Mouse (Mus musculus) myocyte (in vitro differentiated cells): ENCODE measurements around the gene Plekhh2. TPM values are rescaled to one million over a fixed set of nuclear protein-coding genes. Genes with fewer than 3 reads are reported as not detected.

Experiments used
- H3K27me3 ChIP-seq: one replicate; pipeline ENCODE4 v1.6.1; 2011; ENCODE audit not compliant: control insufficient read depth, insufficient read depth, insufficient read length
- H3K36me3 ChIP-seq: one replicate; pipeline ENCODE4 v1.6.1; 2011; ENCODE audit not compliant: control insufficient read depth, insufficient read depth
- H3K4me2 ChIP-seq: one replicate; pipeline ENCODE4 v1.6.1; 2011; ENCODE audit warnings: low read depth, control low read depth
- H3K4me3 ChIP-seq: one replicate; pipeline ENCODE4 v1.5.1; 2011; ENCODE audit warnings: mild to moderate bottlenecking, control low read depth, moderate library complexity
- H3K79me2 ChIP-seq: one replicate; pipeline ENCODE4 v1.6.1; 2011; ENCODE audit not compliant: control insufficient read depth, insufficient read depth
- H3ac ChIP-seq: one replicate; pipeline ENCODE4 v1.6.1; 2011; ENCODE audit not compliant: control insufficient read depth, insufficient read length
- CEBPB ChIP-seq: IDR thresholded peaks from 2 replicates; pipeline ENCODE4 v1.6.1; 2011; ENCODE audit warnings: mild to moderate bottlenecking, moderate library complexity; ENCODE audit not compliant: poor library complexity, insufficient read depth, severe bottlenecking
- E2F4 ChIP-seq: IDR thresholded peaks from one replicate; pipeline ENCODE4 v1.6.1; 2011; ENCODE audit warnings: mild to moderate bottlenecking, control low read depth, moderate library complexity; ENCODE audit not compliant: insufficient read depth
- MAX ChIP-seq: IDR thresholded peaks from one replicate; pipeline ENCODE4 v1.6.1; 2011; ENCODE audit warnings: low read depth, mild to moderate bottlenecking, control low read depth
- MYOD1 ChIP-seq, 3 experiments: IDR thresholded peaks; one replicate each; pipeline ENCODE4 v1.6.1; 2011; ENCODE audit warnings: control low read depth in 2 of 3, low read depth in 2 of 3, mild to moderate bottlenecking in 2 of 3, moderate library complexity in 1 of 3; ENCODE audit not compliant: insufficient read length in 2 of 3, control insufficient read depth in 1 of 3
- MYOG ChIP-seq, 3 experiments: IDR thresholded peaks; one replicate each; pipeline ENCODE4 v1.6.1; 2011; ENCODE audit warnings: control low read depth in 2 of 3, low read depth in 2 of 3, mild to moderate bottlenecking in 2 of 3; ENCODE audit not compliant: insufficient read length in 2 of 3, control insufficient read depth in 1 of 3, insufficient read depth in 1 of 3
- POLR2A ChIP-seq: IDR thresholded peaks from one replicate; pipeline ENCODE4 v1.6.1; 2011; ENCODE audit warnings: low read depth, mild to moderate bottlenecking, control low read depth, moderate library complexity; ENCODE audit not compliant: insufficient read length
- POLR2AphosphoS2 ChIP-seq: IDR thresholded peaks from one replicate; pipeline ENCODE4 v1.6.1; 2011; ENCODE audit warnings: low read depth, control low read depth; ENCODE audit not compliant: insufficient read length
- REST ChIP-seq: IDR thresholded peaks from one replicate; pipeline ENCODE4 v1.6.1; 2011; ENCODE audit warnings: mild to moderate bottlenecking, control low read depth, moderate library complexity; ENCODE audit not compliant: insufficient read depth, insufficient read length
- SRF ChIP-seq: IDR thresholded peaks from one replicate; pipeline ENCODE4 v1.6.1; 2011; ENCODE audit warnings: low read depth; ENCODE audit not compliant: control insufficient read depth, insufficient read length
- TCF12 ChIP-seq: IDR thresholded peaks from one replicate; pipeline ENCODE4 v1.6.1; 2011; ENCODE audit warnings: mild to moderate bottlenecking, control low read depth; ENCODE audit not compliant: poor library complexity, insufficient read depth, severe bottlenecking
- TCF3 ChIP-seq: IDR thresholded peaks from one replicate; pipeline ENCODE4 v1.6.1; 2011; ENCODE audit warnings: low read depth, control low read depth; ENCODE audit not compliant: insufficient read length
- USF1 ChIP-seq: IDR thresholded peaks from one replicate; pipeline ENCODE4 v1.6.1; 2011; ENCODE audit warnings: low read depth, mild to moderate bottlenecking, control low read depth, moderate library complexity
- polyA plus RNA-seq: library from polyadenylated mRNA; unstranded; fragments of >200 nt; fragmentation: generic; extraction: Trizol; gene quantifications from one replicate; pipeline ENCODE4 v1.2.1, GENCODE M21; 2012; ENCODE audit warnings: missing spikeins

Plekhh2 gene
- polyA plus RNA-seq, 1 experiment, result 6.4 TPM

- H3K4me3 ChIP-seq, result peak overlapping the region; percentile 70
- TF ChIP-seq CEBPB (0 out of 2 replicates have a peak, but pooled peaks have one; percentile 46), REST (no peak), MYOG (IDR thresholded peaks at IDR 0.05; ENCODE audit: control insufficient read depth in 1 of 3, insufficient read depth in 1 of 3, insufficient read length in 2 of 3, low read depth in 2 of 3) (peak in 1 of 3 experiments; percentile 37), POLR2A (no peak), MYOD1 (IDR thresholded peaks at IDR 0.05; ENCODE audit: control insufficient read depth in 1 of 3, insufficient read length in 2 of 3, low read depth in 2 of 3) (peak in 2 of 3 experiments; percentile 43 to 69)
- H3K79me2 ChIP-seq, result peaks cover 17% of the 10 kb centered on the region
- H3K27me3 ChIP-seq, result no peaks in the 10 kb centered on the region
- no peaks in the 10 kb centered on the region for H3K36me3 ChIP-seq
- H3K4me2 ChIP-seq, result peak overlapping the region; percentile 100
- H3ac ChIP-seq, result peak overlapping the region; percentile 42
These were observed 595 bp upstream of the Plekhh2 start for GRCm38 (mm10) chr17:84510961-84511639.

- Histone ChIP-seq H3K4me3 (peak overlapping the region; percentile 70), H3K27me3 (no peaks in the 10 kb centered on the region), H3K4me2 (peak overlapping the region; percentile 83), H3ac (peak overlapping the region; percentile 42), H3K79me2 (peaks cover 30% of the 10 kb centered on the region), H3K36me3 (no peaks in the 10 kb centered on the region)
- TF ChIP-seq POLR2AphosphoS2 (no peak), TCF12 (no peak), SRF (no peak), POLR2A (no peak), TCF3 (no peak), MYOG (IDR thresholded peaks at IDR 0.05; ENCODE audit: control insufficient read depth in 1 of 3, insufficient read depth in 1 of 3, insufficient read length in 2 of 3, low read depth in 2 of 3) (no peak), CEBPB (no peak), USF1 (no peak)
These were observed 906 bp downstream of the Plekhh2 start for GRCm38 (mm10) chr17:84512516-84513085.

GRCm38 (mm10) chr17:84515901-84516300 lies 4.2 kb downstream of the Plekhh2 start:
- TF ChIP-seq CEBPB (no peak), REST (no peak), POLR2AphosphoS2 (no peak), TCF12 (no peak), TCF3 (no peak), SRF (no peak), MYOD1 (IDR thresholded peaks at IDR 0.05; ENCODE audit: control insufficient read depth in 1 of 3, insufficient read length in 2 of 3, low read depth in 2 of 3) (no peak)
- H3K27me3 ChIP-seq, result no peaks in the 10 kb centered on the region
- H3K4me3 ChIP-seq, result no peak overlapping the region
- no peaks in the 10 kb centered on the region for H3K36me3 ChIP-seq
- peaks cover 54% of the 10 kb centered on the region for H3K79me2 ChIP-seq
- no peak overlapping the region for H3K4me2 ChIP-seq
- H3ac ChIP-seq, result no peak overlapping the region

GRCm38 (mm10) chr17:84519346-84519745 lies 7.7 kb downstream of the Plekhh2 start:
- Histone ChIP-seq H3K4me3 (no peak overlapping the region), H3K4me2 (no peak overlapping the region), H3K27me3 (no peaks in the 10 kb centered on the region), H3ac (no peak overlapping the region), H3K36me3 (no peaks in the 10 kb centered on the region), H3K79me2 (peaks cover 47% of the 10 kb centered on the region)
- TF ChIP-seq TCF3, result no peak
- TF ChIP-seq USF1, result no peak
- no peak for TF ChIP-seq TCF12
- no peak for TF ChIP-seq MYOD1 (IDR thresholded peaks at IDR 0.05; ENCODE audit: control insufficient read depth in 1 of 3, insufficient read length in 2 of 3, low read depth in 2 of 3)
- no peak for TF ChIP-seq POLR2A
- no peak for TF ChIP-seq E2F4
- no peak for TF ChIP-seq SRF
- TF ChIP-seq CEBPB, result no peak
- TF ChIP-seq POLR2AphosphoS2, result no peak
- TF ChIP-seq MAX, result no peak
- no peak for TF ChIP-seq REST
- TF ChIP-seq MYOG (IDR thresholded peaks at IDR 0.05; ENCODE audit: control insufficient read depth in 1 of 3, insufficient read depth in 1 of 3, insufficient read length in 2 of 3, low read depth in 2 of 3), result no peak

GRCm38 (mm10) chr17:84520057-84520456 lies 8.4 kb downstream of the Plekhh2 start:
- Histone ChIP-seq H3K36me3 (no peaks in the 10 kb centered on the region), H3ac (no peak overlapping the region), H3K4me2 (no peak overlapping the region), H3K79me2 (peaks cover 51% of the 10 kb centered on the region), H3K27me3 (no peaks in the 10 kb centered on the region), H3K4me3 (no peak overlapping the region)
- no peak for TF ChIP-seq MYOD1 (IDR thresholded peaks at IDR 0.05; ENCODE audit: control insufficient read depth in 1 of 3, insufficient read length in 2 of 3, low read depth in 2 of 3)
- no peak for TF ChIP-seq CEBPB
- no peak for TF ChIP-seq MAX
- no peak for TF ChIP-seq POLR2A
